Mouse (Mus musculus) thymus, adult 2 months (tissue): ENCODE results near the gene Tll1.

Experiments
- CTCF ChIP-seq: fragments of 200-500 bp; IDR thresholded peaks from 2 replicates; pipeline ENCODE4 v1.5.1; 2012; ENCODE audit warnings: mild to moderate bottlenecking, control low read depth, low read length, moderate library complexity, borderline replicate concordance; ENCODE audit not compliant: control insufficient read depth, poor library complexity, insufficient read depth; ENCODE audit errors: extremely low read depth
- POLR2A ChIP-seq: fragments of 200-500 bp; IDR thresholded peaks from 2 replicates; pipeline ENCODE4 v1.6.1; 2012; ENCODE audit warnings: mild to moderate bottlenecking, low read length, control low read depth, moderate library complexity; ENCODE audit not compliant: control insufficient read depth, poor library complexity, insufficient read depth; ENCODE audit errors: extremely low read depth

DNA sequence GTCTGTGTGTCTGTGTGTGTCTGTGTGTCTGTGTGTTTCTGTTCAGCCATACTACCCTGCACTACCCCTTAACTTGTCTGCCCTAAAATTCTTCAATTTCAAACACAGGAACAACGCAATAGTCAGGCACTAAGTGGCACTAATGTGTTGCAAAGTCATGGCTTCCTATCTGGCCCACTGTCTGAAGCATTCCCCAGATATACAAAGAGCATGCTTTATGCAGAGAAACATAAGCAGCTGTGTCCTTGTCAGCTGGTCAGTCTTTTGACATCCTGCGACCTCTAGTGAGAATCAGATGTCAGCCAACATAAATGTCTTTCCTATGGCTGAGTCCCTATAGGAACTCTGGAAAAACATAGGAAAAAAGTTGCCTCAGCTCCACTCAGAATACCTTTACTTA is 11.6 kb upstream of the Tll1 start:
- TF ChIP-seq CTCF, result no peak
- TF ChIP-seq POLR2A, result no peak
